Mouse (Mus musculus) heart, postnatal 25 days (tissue): ENCODE results near the gene Mlip. TPM values are rescaled to one million over a fixed set of nuclear protein-coding genes. Genes with fewer than 3 reads are reported as not detected.
"Not testable (repeated sequence)": the region's sequence is repeated elsewhere in the genome, so short reads cannot be mapped to it uniquely, and the experiment has no call there.

Source experiments
- DNase-seq: peaks from one replicate; pipeline ENCODE4 v3.0.0; 2022; ENCODE audit warnings: low spot score
- intact Hi-C: fragments of 180-260 bp; cut with DNase I; formaldehyde crosslinking; loops from one replicate; pipeline ENCODE4 v1.15.1; 2025
- total RNA-seq, 2 experiments: library from RNA; stranded (reverse); gene quantifications; 2 replicates each; pipeline ENCODE4 v1.2.3; 2021

Gene Mlip
- 100 to 1,000 TPM; 134 to 142 TPM for total RNA-seq

DNA sequence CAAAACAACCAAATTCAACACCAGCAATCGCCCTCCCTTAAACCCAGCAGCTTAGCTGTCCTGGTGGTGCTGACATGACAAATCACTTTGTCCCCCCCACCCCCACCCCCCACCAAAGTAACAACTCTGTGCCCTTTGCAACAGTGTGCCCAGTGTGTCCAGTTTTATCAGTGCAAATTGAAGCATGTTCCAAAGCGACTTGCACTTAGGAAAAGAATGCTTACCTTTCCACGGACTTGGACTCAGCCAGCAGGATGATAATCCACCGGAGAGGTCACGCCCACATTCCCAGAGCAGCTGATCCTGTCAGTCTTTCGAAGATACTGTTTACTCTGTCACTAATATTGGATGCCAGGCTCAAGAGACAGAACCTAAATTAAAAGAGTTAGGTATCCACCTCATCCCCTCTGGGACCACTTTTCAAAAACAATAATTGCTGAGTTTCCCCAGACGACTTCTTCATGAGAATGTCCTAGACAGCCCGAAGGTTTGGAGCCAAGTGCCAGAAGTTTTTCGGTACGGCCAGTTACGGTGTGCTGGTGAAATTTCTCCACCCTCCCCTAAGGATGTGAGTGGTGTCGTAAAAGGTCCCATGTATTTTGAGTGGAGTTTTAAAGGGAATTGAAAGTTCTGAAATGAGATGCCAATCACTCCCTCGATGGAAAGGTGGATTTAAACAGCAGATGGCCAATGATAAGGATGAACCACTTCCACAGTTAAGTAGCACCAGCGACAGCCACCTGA, at the start of gene Mlip:
Mlip (minus strand) TSS at position 538 of the 744 bp plus-strand sequence.
- intact Hi-C loops = no loop called here
- DNase-seq = no peak

DNA sequence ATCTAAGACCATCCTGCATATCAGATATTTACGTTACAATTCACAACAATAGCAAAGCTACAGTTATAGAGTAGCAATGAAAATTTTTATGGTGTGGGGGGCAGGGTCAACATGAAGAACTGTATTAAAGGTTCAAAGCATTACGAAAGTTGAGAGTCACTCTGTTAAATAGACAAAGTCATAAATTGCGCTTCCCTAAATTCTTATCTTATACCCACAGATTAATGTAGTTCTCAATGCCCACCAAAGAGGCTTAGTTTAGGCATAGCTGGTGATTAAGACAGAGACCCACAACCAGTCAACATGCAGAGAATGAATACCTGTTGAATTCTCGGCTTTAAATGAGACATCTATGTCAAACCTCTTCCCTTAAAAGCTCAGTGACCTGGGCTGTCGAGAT, 47.0 kb upstream of the Mlip start:
- no peak for DNase-seq
- intact Hi-C loops = no loop called here

DNA sequence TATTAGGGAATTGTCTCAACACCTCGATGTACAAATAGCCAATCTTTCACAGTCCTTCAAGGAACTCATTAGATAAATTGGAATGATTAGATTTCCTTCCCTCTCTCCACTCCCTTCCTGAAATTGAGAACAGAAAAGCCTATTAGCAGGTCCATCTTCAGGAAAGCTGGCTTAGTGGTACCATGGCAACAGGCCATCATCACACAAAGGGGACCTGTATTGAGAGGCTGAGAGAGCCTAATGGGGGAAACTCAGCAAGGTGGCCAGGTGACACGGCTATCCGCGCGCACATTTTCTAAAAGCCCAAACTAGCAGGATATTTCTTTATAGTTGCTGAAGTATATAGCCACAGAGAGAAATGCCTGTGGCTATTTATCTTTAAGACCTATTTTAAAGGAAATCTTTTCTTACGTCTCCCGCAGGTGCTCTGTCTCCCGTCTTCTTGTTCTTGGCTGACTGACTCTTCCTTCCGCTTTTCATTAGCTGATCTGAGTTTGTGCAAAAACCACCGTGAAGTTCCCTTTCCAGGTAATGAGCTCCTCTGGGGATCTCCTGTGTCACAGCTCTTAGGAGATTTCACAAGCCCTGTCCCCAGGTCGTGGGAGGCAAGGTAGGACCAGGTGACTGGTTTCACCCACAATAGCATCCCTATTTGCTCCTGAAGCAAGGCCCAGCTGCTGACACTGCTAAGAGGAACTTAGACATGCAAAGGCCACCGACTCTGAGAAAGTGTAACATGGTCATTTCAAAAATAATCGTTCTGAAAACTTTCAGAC, 46.3 kb upstream of the Mlip start:
- intact Hi-C loops = no loop called here
- DNase-seq = no peak

DNA sequence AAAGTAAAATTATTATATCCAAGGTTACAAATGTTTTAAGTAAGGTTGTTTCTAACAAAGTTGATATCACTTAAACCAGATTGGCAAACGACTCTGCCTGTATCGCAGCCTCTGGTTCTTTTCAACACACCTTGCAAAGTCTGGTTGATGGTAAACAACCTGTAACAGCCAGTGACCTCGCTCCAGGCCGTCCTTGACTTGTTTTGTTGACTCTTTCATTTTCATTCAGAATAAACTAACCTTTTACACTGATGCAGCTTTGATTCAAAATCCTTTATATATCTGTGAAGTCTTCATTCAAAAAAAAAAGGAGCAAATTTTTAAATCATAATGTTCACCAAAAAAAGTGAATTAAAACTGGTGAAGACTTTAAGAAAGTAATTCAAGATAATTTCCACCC, 44.3 kb upstream of the Mlip start:
- no peak for DNase-seq
- intact Hi-C loops = no loop called here

DNA sequence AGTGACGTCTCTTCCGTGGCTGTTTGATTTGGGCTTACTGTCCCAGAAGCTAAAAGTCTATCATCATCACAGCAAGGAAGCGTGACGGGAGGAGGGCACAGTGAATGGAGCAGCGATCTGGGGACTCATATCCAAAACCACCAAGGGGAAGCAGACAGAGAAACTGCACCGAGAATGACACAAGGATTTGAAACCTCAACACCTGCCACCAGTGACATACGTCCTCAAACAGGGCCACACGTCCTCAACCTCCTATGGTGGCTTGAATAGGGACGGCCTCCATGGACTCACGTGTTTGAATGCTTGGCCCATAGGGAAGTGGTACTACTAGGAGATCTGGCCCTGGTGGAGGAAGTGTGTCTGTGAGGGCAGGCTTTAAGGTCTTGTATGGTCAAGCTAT, 38.5 kb upstream of the Mlip start:
- no peak for DNase-seq
- intact Hi-C loops = no loop called here

DNA sequence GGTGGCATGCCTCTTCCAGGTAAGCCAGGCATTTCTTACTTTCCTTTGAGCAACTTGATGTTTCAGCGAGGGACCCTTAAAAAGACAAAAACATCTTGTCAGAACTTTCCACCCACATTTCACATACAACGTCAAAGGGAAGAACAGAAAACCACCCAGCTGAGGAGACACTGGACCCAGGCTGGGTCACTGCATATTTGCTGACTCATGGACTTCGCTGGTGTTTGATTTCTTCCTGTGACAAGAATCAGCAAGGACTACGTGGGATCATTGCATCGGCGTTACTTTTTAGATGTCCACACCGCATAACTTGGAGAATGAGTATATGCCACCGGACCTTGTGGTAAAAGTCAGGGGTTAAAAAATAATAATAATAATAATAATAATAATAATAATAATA, 36.2 kb upstream of the Mlip start:
- intact Hi-C loops = loop anchor here (5.0 kb wide), 1 partner anchor 997 kb away; no protein-coding TSS in a partner anchor
- no peak for DNase-seq

DNA sequence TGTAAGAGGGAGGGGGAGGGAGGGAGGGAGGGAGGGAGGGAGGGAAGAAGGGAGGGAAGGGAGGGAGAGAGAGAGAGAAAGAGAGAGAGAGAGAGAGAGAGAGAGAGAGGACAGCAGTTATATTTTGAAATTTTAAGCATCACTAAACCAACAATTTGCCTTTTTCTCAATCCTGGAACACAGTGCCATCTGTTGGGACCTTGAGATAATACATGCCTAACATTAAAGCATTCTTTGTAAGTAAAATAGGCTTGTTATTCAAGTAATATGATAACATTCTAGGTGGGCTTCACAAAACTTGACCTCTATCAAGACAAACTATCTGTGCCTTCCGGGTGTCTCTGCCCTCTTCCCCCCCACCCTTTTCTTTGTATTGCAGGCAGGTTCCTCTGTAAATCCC, 34.0 kb upstream of the Mlip start:
- no peak for DNase-seq

DNA sequence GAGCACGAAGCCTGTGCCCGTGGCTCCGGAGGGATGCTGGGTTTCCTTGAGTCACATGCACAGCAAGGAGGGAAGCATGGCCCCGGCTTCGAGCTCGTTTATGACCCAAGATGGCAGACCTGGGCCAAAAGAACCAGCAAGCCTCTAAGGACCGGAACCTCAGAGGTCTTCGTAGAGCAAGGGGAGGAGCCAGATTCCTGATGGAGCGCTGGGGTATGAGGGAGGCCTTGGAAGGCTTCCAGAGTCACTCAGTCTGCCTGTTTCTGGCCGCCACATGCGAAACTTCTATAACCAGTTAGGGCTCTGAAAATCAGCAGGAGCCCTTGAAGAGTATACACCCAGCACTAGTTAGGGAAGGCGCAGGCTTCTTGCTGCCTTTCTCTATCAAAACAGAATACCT, 32.8 kb upstream of the Mlip start:
- DNase-seq = no peak
- intact Hi-C loops = loop anchor here (5.0 kb wide), 1 partner anchor 993 kb away; no protein-coding TSS in a partner anchor

More for the DNA sequence above, 34.0 kb upstream of the Mlip start:
- intact Hi-C loops = loop anchor here (5.0 kb wide), 1 partner anchor 994 kb away; no protein-coding TSS in a partner anchor

DNA sequence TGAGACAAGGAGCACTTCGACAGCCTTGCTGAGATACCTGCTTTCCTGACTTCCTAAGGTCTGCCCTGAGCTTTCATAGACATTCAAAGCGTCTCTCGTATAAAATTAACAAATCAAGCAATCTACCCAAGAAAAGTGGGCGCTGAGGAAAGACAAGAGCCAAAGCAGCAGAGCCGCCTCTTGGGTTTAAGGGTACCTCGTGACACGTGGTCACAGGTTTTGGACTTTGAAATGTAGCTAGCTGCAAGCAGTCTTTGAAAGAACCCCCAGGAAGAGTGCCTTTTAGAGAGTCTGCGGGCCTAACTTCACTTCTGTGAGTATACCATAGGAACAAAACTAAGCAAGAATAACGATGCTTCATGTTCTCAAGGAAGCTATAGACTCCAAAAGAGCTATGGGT, 31.9 kb upstream of the Mlip start:
- DNase-seq = no peak
- intact Hi-C loops = loop anchor here (5.0 kb wide), 1 partner anchor 992 kb away; no protein-coding TSS in a partner anchor

DNA sequence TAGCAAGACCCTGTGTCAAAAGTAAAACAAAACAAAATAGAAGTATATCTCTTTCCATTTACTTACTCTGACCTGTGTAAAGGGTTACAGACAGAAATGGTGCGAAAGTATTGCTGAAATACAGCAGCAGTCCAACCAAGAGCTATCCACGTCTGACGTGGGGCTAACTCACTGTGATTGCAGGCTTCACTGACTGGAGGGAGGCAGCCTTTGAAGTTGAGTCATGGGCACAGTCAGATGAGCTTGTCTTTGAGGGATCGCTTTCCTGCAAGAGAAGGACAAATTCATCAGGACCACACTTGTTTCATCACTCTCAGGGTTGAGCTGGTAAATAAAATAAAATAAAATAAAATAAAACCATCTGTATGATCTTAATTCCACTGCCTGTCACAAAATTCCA, 31.2 kb upstream of the Mlip start:
- no peak for DNase-seq
- intact Hi-C loops = no loop called here

DNA sequence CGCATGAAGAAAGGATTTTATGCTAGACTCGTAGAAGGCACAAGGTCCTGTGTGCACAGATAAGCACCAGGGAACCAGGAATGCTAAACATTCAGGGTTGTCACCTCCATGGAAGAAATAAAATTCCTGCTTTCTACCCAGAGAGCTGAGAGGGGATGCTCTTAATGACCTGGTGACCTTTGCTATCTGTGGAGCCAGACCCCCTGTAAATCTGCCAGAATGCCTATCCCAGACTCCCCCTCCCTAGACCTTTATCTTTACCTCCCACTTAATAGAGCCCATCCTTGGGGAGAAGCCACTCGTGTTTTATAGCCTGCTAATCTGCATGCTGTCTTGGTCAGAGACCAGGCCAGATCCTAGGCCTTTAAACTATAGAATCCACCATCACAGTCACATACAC, 29.7 kb upstream of the Mlip start:
- intact Hi-C loops = no loop called here

DNA sequence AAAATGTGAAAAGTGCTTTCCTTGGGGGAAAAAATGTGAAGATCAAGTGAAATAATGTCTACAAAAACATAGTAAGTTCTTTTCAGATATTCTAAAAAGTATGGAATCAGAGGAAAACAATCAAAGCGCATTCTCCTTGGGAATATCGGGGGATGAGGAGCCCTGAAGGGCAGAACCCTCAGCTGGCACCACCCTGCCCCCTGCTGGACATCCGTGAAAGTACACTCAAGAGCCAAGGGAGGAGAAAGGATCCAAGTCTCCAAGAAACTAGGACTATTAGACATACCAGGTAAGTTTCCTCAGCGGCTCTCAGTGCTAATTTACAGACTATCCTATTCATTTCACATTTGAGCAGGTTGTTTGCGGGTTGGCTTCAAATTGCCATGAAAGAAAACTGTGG, 28.8 kb upstream of the Mlip start:
- no peak for DNase-seq
- intact Hi-C loops = loop anchor here (2.0 kb wide), 1 partner anchor 391 kb away; no protein-coding TSS in a partner anchor

More for the DNA sequence above, 29.7 kb upstream of the Mlip start:
- no peak for DNase-seq

DNA sequence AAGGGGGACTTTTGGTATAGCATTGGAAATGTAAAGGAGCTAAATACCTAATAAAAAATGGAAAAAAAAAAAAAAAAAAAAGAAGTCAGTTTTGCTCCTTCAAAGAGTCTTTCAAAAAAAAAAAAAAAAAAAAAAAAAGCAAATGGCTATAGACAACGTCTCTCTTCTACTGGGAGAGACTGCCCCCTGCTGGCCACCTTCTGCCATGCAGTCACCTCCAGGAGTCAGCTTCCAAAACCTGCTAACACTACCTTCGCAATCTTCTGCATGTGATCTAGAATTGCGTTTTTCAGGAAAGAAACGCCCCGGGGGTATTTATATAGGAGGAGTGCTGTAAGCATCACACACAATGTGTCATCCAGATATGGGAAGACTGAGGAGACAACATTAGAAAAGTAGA, 26.9 kb upstream of the Mlip start:
- intact Hi-C loops = loop anchor here (2.0 to 10.0 kb wide), 2 partner anchors 235 to 389 kb away; no protein-coding TSS in a partner anchor
- DNase-seq = no peak

DNA sequence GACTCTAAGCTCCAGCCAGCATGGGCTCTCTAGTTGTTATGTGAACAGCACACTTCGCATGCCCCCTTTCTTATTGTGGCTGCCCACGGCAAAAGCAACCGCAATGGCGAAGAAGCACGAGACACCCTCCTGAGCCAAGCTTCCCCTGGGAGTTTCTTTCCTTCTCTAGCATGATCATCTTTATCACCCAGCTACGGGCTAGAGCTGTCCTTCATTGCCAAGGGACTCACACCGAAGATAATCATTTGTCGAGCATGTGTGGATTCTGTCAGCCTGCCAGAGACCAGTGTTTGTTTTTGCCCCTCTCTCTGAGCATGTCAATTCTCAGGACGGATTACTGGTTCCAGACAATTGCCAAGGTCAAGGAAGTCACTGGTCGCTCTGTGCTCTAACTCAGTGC, 24.9 kb upstream of the Mlip start:
- no peak for DNase-seq
- intact Hi-C loops = loop anchor here (10.0 kb wide), 1 partner anchor 233 kb away; no protein-coding TSS in a partner anchor

DNA sequence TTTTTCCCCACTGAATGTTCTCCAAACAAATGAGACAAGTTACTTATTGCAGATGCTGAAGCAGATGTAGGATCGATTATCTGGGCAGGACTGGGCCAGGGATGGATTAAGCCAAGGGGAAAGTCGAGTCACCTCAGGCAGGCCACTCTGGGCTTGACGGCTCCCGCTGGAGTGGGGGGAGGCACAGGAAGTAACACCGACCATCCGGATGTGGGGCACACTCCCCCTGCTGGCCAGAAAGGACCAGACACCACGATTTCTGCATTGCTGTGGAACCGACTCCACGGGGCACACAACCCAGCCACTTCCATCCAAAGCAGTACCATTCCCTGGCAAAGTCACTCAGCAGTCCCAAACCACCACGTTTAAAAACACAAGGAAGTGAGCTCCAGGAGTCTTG, 24.3 kb upstream of the Mlip start:
- intact Hi-C loops = loop anchor here (10.0 kb wide), 1 partner anchor 232 kb away; no protein-coding TSS in a partner anchor
- no peak for DNase-seq

DNA sequence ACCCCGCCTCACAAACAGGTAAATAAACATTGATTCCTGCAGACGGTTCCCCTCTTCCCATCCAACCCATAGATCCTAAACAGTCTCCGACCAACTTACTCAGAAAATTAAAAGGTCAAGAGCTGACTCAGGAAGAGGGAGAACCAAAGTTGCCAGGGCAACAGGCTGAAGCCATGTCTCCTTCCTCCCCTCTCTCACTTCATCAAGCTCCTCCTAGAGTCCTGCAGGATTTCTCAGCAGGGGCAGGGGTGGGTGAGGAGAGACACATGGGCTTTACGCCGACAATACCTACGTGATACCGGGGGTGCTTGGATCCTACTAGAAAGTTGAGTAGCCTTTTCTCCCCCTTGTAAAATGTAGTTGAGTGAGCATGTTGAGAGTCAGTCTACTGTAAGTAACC, 23.8 kb upstream of the Mlip start:
- intact Hi-C loops = loop anchor here (10.0 kb wide), 1 partner anchor 232 kb away; no protein-coding TSS in a partner anchor
- no peak for DNase-seq

DNA sequence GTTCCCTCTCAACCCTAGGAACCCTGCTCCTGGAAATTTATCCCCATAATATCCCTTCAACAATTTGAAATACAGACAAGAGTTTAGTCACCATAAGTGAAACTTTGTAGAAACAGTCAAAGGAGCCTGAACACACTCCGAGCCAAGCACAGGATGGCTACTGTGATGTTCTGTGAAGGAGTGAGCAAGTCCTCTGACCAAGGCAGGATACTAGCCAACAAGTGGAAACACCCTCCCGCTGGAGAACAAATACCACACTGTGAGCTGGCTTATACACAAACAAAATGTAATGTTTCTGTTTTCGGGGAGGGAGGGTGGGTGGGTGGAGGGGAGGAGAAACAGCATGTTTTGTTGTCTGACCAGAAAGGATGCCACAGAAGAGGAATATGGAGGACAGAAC, 17.9 kb upstream of the Mlip start:
- intact Hi-C loops = loop anchor here (10.0 kb wide), 1 partner anchor 226 kb away; no protein-coding TSS in a partner anchor
- no peak for DNase-seq

DNA sequence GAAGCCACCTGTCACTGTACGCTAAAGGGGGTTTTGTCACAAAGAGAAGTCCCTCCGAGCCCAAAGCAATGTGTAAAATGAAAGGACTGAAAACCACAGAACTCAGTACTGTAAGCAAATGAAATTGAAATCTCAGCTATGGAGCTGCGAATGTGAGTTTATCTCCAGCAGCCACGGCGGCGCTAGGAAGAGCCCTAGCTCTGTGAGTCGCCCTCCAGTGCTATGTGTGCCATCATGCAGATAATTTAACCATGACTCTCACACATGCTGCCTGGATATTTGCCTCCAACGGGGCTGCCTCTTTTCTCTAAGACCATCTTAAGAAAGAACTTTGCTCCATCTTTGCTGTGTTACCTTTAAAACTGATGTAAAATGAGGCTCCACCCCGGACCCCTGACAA, 16.5 kb upstream of the Mlip start:
- intact Hi-C loops = no loop called here
- DNase-seq = no peak

DNA sequence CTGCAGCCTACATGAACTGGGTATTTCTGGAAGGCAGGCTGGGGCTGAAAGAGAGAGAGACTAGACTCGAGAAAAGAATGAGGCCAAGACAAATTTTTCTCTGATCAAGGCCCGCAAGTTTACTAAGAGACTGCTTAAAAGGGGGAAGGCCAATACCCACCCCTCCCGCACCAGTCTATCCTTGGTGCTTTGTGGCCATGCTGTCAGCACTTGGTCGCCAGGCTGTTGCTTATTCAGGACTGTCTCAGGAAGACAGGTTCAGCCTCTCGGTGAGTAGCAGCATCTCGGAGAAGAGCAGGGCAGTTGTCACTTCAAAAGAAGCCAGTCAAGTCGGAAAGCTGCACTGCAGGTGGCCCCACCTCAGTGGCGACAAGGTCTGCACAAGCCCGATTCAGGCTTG, 11.9 kb upstream of the Mlip start:
- DNase-seq, intact Hi-C loops: not testable (repeated sequence)

DNA sequence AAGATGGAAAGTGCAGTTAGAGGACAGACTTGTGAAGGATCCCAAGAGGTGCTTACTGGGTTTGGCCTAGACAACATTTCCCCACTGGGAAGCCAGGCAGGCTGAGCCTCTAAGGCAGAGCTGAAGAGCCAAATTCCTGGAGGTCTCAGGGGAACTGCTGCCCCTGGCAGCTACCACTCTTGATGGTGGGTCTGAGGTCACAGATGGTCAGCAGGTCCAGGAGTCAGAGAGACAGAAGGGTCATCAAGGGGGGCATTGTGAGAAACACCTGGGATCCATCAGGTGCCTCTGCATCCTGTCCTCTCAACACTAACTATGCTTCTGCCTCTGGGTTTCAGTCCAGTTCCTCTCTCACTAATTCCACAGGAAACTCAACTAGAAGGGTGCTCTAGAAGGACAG, 10.1 kb upstream of the Mlip start:
- intact Hi-C loops = no loop called here
- no peak for DNase-seq

DNA sequence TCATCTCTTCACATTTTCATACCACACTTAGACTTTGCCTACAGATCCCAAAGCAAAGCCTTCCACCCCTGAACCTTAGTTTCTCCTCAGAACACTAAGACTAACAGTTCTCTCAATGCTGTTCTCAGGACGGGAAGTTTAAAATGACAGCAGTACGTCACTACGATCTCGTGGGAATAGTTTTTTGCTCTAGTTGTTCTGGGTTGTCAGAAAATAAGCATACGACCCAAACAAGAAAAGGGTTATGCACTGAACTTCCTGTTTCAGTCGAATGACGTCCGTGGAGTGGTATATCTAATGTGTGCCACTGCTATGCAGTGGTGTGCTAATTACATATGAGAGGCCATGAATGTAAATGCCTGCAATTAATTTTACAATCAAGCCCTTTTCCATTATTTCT, 7.9 kb upstream of the Mlip start:
- intact Hi-C loops = no loop called here

More for the DNA sequence above, 7.9 kb upstream of the Mlip start:
- no peak for DNase-seq
